Mouse (Mus musculus): ENCODE data around the gene Ghdc.
A peak's percentile ranks its signal among the peaks of the same experiment; 100 is the strongest.

Gene Ghdc

DNA sequence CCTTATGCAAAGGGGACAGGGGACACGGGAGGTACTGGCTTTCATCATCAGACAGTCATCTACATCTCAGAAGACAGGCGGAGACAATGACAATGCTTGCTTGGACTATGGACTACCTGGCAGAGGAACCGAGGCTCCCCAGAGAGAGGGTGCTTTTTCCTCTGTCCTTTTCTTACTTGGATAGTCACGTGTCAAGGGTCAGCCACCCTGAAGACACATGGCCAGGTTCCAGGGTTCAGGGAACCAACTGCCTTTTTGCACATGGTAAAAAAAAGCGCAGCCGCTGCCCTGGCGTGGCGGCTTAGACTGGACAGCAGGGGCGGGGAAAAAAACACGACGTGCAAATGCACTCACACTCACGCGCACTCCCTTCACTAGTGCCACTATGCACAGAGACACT, 11.8 kb upstream of the Ghdc start:
- DNase-seq (ENCODE audit: low read depth): no peak

GRCm38 (mm10) chr11:100781763-100782475, 11.2 kb upstream of the Ghdc start:
- no peak for DNase-seq (ENCODE audit: low read depth)

DNA sequence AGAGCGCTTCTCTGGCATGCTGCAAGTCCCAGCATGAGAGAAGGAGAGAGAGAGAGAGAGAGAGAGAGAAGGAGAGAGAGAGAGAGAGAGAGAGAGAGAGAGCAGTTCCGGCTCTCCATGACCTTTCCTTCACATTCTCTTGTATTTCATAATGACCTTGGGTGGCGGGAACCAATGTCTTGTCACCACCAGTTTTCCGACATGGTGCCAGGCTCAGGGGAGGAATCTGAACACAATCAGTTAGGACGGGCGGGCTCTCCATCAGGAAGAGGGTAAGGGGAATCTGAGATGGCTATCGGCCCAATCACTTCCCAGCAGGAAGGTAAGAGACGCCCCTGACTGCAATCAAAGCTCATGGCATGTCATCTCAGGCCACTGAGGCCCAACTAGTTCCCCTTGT, 9.5 kb upstream of the Ghdc start:
- no peak for DNase-seq (ENCODE audit: low read depth)

GRCm38 (mm10) chr11:100778069-100778468, 7.3 kb upstream of the Ghdc start:
- DNase-seq (ENCODE audit: low read depth): no peak

GRCm38 (mm10) chr11:100775921-100776320, 5.2 kb upstream of the Ghdc start:
- DNase-seq (ENCODE audit: low read depth): no peak

DNA sequence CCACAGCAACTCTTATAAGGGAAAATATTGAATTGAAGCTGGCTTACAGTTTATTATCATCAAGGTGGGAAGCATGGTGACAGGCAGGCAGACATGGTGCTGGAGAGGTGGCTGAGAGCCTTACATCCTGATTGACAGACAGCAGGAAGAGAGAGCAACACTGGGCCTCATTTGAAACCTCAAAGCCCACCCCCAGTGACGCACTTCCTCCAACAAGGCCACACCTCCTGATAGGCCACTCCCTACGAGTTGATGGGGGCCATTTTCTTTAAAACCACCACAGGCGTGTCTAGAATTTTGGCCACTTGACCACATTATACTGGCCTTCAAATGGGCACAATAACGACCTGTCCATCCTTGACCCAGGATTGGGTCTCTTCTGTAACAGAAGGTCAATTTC, 3.5 kb upstream of the Ghdc start:
- no peak for DNase-seq (ENCODE audit: low read depth)

DNA sequence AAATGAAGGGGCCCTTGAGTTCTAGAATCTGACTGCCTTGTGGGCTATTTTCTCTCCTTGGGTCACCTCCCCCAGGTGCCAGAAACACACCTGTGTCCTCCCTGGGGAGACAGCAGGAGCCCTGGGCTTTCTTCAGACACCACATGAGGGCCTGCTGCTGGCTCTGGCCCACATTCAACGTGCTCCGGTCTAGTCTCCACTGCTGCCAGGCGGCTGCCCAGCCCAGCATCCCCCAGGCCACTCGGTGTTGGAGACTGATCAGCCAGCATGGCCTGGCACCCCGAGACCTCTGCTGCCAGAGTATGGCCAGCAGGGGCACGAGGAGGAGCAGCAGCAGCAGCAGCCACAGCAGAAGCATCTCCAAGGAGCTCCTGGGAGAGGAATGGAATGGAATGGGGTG, 777 bp downstream of the Ghdc start:
- DNase-seq (ENCODE audit: low read depth): no peak

DNA sequence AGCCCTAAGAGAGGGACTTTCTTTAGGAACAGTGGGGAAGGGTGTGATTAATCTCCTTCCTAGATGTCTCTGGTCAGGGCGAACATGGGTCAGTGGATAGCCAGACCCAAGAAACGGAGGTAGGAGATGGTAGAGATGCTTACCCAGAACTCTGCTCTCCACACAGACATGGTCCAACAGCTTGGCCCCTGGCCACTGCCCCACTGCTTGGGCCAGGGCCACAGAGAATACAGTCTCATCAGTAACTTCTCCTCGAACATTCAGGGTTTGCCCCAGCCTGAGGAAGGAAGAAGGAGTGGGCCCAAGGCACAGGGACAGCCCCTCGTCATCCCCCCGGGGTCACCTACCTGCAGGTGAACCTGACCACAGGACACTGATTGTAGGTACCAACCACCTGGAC, 2.9 kb downstream of the Ghdc start:
- DNase-seq (ENCODE audit: low read depth): no peak

DNA sequence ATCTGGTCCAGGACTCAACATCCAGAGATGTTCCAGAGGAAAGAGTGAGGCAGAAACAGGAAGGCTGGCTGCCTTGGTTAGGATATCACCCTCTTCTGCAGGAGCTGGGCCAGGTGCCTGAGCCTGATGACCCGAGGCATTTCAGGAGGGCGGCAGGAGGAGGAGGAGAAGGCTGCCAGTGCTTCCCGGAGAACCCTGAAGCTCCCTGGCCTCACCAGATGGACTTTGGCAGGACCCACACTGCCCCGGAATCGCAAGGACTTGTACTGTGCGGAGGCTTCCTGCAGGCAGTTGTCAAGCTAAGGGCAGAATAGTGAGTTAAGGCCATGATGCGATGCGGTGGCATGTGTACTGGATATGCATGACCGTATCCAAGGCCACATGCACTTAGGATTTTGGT, 4.0 kb downstream of the Ghdc start:
- no peak for DNase-seq (ENCODE audit: low read depth)

GRCm38 (mm10) chr11:100762831-100763230, 7.9 kb downstream of the Ghdc start, which contains the start of gene Hcrt:
Gene Hcrt (minus strand): TSS chr11:100762931.
- DNase-seq (ENCODE audit: low read depth): no peak

GRCm38 (mm10) chr11:100761547-100762045, 9.2 kb downstream of the Ghdc start:
- DNase-seq (ENCODE audit: low read depth): peak; percentile 67

GRCm38 (mm10) chr11:100759611-100760233, 11.0 kb downstream of the Ghdc start, which contains the start of gene Kcnh4:
Gene Kcnh4 (minus strand): TSS chr11:100759942.
- DNase-seq (ENCODE audit: low read depth): no peak

- DNase-seq (ENCODE audit: low read depth): no peak
These were observed 11.8 kb downstream of the Ghdc start for GRCm38 (mm10) chr11:100758707-100759610.

DNA sequence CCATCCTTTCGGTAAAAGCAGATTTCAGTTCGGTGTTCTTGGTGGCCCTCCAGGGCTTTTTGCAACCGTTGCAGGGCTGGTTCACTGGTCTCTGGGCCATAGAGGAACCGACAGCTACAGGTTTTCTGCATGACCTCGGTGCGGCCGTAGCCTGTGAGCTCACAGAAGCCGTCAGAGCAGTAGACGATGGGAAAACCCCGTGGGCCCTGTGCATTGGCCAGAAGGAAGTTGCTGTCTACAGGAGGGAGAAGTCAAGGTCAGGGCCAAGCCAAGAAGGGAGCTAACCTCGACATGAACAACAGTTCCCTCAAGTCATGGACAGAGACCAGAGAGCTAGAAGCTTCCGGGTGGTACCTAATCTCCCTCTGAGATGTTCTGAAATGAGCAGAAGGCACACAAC, 13.2 kb downstream of the Ghdc start:
- DNase-seq (ENCODE audit: low read depth): no peak

- DNase-seq (ENCODE audit: low read depth): no peak
These were observed 14.3 kb downstream of the Ghdc start for GRCm38 (mm10) chr11:100756476-100756875.

DNA sequence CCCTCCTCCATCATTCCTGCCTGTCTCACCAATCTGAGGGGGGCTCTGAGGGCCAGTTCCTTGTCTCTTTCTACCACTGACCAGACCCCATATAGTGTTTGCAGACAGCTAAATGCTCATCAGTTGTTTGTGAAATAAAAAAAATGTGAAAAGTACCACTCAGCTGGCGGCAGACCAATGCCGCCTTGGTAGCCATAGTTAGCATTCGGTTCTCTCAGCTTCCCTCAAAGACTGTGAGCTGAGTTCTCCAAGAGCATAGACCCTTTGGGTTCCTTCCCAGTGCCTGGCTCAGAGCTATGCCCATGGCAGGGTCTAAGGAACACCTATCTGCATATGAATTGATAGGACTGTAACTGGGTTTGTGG, 16.1 kb downstream of the Ghdc start:
- no peak for DNase-seq (ENCODE audit: low read depth)

DNA sequence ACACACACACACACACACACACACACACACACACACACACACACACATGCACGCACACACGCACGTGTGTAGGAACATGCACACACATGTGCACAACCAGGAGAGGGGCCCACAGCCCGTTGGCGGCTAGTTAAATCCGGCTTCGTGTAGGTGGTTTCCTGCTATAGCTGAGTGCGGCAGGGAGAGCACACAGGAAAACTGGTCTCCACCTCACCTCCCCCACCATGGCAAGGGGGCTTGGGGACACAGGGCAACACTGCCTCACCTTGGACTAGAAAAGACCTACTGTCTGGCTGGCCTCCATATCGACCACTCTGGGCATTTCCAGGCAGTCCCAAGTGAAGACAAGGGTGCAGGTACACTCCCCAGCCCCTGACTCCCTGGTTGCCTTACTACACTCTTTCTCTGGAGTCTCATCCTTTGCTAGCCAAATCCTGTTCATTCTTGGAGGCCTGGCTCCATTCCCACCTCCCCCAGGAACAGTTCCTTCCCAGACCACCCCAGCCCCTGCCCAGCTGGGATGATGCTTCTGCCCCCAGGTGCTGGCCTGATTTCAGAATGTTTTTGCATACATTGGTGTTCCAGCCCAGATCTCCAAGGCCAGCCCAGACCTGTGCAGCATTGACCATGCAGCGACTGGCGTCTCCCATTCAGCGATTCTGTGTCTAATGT, 16.6 kb downstream of the Ghdc start:
- no peak for DNase-seq (ENCODE audit: low read depth)

DNA sequence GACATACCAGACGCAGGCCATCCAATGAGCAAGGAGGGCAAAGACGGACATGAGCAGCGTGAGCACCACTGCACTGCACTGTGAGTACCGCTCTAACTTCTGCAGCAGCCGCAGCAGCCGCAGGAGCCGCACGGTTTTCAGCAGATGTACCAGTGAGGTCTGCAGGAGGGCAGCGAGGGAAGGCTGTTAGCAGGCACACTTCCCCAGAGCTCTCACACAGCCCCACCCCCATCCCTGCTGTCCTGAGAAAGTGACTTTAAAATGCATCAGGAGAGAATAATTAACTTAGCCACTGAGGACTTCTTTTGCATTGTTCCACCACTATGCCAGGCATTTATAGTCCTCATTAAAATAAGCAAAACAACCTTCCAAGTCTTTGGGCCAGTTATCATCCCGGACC, 18.5 kb downstream of the Ghdc start:
- no peak for DNase-seq (ENCODE audit: low read depth)

- DNase-seq (ENCODE audit: low read depth): no peak
These were observed 20.6 kb downstream of the Ghdc start for GRCm38 (mm10) chr11:100750127-100750526.

- DNase-seq (ENCODE audit: low read depth): no peak
These were observed 21.3 kb downstream of the Ghdc start for GRCm38 (mm10) chr11:100749469-100749868.

- DNase-seq (ENCODE audit: low read depth): no peak
These were observed 22.1 kb downstream of the Ghdc start for GRCm38 (mm10) chr11:100748620-100749019.

GRCm38 (mm10) chr11:100747114-100747513, 23.6 kb downstream of the Ghdc start:
- no peak for DNase-seq (ENCODE audit: low read depth)
